Mouse (Mus musculus): Measurements from ENCODE around the gene Nxph4.

Nxph4 gene

DNA sequence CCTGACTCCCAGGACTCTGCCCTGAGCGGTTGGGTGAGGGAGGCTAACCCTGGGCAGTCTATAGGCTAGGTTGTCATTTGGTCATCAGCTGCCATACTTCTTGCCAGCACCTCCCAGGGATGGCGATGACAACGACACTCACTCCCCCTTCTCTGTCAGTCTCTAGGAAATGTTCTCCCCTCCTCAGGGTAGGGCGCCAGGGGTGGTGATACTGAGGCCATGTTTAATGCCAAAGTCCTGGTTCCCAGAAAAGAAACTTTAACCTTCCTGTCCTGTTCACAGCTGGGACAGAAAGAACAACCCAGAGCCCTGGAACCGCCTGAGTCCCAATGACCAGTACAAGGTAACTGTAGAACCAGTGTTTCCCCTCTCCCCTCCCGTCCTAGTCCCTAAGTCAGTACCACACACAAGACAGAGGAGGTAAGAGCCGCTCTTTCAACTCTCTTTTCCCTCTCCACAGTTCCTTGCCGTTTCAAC lies 18.3 kb downstream of the Nxph4 start:
- DNase-seq (ENCODE audit: low read depth, low spot score): no peak

DNA sequence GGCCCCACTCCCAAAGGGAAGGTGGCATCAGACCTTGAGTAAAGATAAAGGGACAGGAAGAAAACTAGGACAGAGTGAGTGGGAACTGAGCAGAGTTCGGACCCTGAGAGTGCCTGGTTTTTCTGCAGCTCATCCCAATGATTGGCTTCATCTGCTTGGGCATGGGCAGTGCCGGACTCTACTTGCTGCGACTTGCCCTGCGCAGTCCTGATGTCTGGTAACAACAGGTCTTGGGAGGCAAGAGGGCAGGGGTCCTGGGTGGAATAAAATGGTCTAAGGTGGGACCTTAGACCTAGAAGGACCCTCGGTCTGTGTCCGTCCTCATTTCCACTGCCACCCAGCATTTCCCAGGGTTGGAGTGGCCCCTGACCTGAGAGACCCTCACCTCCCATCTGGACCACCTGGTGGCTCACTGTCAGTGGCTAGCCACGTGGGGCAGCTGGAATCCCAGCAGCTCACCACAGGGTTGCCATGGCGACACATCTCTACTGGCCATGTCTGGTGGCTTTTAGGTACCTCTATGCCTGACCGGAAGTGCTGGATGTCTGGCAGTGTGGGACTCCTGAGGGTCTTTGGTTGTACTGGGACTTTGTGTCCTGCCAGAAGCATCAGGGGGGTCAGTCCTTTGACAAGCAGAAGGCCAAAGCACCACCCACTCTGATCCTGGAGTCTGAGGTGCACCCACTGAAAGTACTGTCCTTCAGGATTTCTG lies 18.9 kb downstream of the Nxph4 start:
- DNase-seq (ENCODE audit: low read depth, low spot score): no peak

DNA sequence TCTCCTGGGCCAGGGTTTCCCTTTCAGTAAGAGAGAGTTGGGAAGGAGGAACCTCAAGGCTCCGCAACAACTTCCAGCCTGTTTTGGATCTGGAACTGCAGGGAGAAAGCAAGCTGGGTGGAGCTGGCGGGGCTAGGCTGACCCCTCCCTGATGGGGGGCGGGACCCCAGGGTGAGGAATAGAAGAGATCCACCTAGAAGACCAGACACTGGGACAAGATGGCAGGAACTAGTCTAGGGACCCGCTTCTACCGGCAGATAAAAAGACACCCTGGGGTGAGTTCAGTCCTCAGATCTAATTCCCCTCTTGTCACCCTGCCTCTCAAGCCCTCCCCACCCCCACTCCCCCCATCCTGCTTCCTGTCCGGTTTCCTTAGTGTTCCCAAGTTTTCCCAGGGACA lies 19.6 kb downstream of the Nxph4 start, which contains the start of gene Ndufa4l2:
Gene Ndufa4l2, plus strand, starts transcription at position 204 of the 400 bp plus-strand sequence.
- DNase-seq (ENCODE audit: low read depth, low spot score): no peak

DNA sequence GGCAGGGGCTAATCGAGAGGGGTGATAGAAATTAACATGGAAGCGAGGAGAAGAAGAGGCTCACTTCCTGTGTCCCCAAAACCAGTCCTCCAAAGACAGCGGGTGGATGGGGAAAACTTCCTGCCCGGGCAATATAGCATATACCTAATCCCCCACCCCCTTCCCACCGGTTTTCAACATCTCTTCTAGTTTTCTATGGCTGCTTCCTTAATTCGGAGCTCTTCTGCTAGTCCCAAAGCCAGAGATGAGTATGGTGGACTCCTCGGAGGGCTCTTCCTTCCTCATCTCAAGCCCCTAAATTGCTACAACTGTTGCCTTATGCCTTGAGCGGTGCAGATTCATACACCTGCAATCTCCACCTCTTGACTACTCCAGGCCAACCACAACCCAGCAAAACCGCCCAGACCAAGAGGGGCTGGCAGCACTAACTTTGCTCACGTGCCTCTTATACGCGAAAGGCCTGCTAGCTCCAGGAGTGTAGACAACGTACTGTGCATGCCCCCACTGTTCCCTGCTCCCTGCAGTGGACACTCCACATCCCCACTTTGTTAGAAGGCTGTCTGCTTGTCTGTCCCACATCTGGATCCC lies 20.2 kb downstream of the Nxph4 start:
- no peak for DNase-seq (ENCODE audit: low read depth, low spot score)

DNA sequence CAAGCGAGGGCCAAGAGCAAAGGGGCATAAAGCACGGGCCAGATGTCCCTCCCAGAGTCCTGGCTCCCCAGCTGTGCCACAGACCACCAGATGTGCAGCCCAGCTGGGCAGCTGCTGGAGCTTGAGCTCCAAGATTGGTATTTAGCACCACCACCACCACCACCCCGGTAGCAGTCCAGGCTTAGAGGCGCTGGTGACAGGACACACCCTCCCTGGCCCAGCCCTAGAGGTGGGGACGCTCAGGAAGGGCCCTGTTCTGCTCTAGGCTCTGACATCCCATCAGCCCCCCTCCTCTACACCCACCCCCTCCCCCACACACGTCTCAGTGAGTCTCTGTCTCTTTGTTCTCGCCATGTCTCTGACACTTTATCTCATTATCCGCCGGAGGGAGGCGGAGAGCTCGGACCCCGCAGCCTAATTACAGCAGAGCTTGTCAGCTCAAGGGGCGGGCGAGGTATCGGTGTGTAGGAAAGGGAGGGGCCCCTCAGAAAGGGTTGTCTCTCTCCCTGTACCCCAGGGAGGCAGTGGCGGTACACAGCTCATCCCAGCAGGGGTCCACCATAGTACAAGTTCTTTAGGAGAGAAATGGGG lies 20.8 kb downstream of the Nxph4 start:
- no peak for DNase-seq (ENCODE audit: low read depth, low spot score)

DNA sequence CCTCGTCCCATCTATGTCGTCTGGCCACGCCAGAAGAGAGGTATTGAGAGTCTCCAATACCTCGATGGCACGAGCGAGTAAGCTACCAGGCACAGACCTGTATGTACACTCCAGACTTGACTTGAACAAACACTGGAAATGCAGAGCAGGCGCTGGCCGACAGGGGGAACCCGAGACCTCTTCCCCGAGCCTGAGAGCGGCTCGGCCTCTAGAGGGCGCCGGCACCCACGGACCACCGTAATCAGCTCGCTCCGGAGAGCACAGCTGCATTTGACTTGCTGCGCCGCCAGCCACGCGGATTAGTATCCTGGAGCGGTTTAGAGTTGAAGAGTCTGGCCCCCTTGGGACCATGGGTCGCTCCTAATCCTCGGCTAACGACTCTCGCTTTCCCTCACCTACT lies 21.5 kb downstream of the Nxph4 start:
- peak; percentile 91 for DNase-seq (ENCODE audit: low read depth, low spot score)

DNA sequence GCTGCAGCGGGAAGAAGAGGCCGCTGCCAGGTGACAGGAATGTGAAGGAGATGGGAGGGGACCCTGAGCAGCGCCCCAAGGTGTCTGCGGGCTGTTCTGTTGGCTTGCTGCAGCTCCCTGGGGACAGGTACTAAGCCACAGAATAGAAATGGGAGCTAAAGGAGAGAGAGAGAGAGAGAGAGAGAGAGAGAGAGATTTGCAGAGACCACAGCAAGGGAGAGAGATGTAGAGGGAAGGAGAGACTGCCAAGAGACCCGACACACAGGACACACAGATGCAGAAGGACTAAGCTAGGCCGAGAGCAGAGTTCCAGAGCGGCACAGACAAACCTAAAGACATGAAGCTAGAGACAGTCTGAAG lies 22.1 kb downstream of the Nxph4 start:
- DNase-seq (ENCODE audit: low read depth, low spot score): no peak

DNA sequence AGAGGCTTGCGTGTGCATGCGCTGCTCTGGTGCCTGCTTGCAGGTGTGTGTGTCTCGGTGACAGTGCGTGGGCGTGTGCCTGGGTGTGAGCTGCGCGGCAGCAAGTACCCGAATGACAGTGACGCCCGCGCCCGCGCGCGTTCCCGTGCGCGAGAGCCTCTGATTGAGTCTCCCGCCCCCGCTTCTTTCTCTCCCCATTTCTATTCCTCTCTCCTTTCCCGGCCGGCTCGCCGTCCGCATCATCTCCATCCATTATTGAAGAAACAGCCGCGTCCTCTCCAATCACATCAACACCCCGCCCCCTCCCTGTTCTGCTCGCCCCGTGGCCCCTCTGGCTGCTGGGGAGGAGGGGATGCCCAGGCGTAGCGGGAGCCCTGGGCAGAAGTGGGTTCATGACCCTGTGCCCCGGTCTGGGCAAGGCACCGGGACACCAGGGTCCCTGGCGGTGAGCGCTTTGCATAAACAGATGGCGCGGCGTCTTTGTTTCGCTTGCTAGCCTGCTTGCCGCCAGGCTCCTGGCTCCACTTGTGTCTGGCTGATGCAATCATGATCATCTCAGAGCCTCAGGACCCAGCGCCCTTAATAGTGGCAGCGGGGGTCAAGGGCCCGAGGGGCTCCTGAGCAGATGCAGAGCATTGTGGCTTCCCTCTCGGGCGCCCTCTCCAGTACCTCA lies 22.6 kb downstream of the Nxph4 start:
- no peak for DNase-seq (ENCODE audit: low read depth, low spot score)

DNA sequence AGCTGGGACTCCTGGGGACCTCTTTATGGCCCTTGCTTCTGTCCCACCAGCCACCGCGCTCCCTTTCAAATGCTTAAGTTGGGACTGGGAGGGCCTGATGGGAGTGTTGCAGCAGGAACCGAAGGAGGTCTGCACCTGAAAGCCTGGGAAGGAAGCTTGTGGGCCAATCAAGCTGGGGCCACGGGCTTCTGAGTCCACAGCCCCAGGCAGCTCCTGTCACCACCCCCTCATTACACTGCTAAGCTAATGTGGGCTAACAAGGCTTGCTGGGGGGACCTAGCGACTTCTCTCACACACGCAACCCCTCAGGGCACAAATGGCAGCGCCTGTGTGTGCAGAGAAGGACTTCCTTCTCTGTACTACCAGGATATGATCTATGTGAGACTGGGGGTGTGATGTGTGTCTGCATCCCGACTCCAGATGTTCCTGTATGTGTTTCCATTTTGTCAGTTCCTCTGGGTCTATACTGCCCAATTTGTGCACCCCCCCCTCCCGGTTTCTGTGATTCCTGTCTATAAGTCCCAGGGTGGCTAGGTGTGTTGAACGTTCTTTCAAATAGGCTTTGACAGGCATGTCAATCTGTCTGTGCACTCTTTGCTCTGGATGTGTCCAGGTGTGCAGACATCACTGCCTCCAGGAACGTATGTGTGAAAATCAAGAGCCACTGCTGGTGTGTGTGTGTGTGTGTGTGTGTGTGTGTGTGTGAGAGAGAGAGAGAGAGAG lies 23.3 kb downstream of the Nxph4 start:
- DNase-seq (ENCODE audit: low read depth, low spot score): no peak

DNA sequence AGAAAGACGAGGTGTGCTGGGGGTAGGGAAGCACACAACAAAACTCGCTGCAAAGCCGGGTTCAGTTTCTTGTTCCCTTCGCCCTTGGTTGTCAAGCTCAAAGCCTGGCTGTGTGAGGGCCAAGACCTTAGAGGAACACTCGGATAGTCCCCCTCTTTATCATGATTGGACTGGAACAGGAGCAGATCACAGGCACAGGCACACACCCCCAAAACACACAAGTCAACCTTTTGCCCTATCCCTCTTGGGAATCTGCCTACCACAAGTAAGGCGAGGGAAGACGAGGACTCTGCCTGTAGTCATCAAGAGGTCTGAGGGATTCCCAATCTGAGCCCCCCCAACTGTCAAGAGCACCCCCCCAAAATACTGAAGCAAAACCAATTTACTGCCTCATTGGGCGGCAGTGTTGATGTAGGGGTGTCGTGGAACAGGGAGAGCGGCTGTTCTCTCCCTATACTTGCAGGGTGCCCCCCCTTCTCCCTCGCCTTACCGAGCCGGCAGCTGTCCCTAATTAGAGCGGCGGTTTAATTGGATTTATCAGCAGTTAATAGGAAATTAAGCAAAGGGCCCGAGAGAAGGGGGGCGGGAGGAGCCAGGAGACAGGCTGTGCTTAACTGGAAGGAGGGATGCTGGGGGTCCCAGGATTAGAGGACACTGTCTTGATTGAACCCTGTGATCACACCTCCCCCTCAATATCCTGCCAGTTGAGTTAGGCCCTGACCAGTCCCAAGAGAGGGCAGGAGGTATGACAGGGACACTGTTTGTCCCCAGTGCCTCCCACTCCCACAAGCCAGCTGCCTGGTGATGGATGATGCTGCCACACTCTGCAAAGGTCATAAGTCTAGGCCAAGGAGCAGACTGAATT lies 24.3 kb downstream of the Nxph4 start:
- peak; percentile 70 for DNase-seq (ENCODE audit: low read depth, low spot score)

DNA sequence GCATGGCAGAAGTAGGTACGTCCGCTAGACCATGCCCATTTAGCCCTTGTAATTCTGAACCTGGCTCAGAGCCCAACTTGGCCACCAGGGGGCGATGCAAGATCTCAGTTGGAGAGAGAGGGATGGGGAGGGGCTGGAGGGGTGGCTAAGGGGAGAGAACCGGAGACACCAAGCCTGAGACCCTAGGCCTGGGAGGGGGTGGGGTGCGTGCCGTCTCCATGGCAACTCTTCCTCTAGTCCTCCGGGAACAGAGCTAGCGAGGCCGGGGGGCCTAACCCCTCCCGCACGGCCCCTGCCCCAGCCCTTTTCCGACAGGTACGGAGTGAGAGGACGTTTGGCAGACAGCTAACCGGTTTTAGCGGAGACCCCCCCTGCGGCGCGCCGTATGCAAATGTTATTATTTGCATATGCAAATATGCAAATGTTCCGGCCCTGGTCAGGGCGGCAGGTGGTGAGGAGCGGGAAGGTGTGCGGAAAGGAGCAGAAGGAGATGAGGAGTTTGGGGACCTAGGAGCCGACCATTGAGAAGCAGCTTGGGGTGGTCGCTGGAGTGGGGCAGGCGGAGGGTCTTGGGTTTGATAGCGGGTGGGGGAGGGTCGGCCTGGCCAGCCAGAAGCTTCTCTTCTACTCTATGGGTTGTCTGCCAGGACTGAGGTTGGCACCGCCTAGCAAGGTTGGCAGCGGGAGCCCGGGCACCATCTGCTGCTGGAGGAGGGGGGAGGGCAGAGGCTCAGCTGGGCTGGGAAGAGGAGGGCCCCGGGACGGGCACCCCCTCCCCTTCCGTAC lies 25.1 kb downstream of the Nxph4 start:
- peak; percentile 96 for DNase-seq (ENCODE audit: low read depth, low spot score)

DNA sequence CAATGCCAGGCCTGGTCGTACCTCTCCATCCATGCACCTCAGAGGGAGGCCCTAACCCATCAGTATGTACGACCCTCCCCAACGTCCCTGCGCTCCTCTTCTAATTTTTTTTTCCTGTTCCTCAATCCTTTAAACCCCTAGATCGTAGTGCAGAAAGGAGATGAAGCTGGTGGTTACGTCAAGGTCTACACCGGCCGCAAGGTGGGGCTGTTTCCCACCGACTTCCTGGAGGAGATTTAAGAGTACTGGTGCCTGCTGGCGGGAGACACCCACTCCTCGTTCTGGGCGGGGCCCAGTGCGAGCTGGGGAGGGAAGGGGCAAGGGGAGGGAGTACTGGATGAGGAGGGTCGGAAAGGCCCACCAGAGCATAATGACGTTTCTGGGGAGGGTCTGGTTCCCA lies 26.1 kb downstream of the Nxph4 start:
- DNase-seq (ENCODE audit: low read depth, low spot score): peak; percentile 72

DNA sequence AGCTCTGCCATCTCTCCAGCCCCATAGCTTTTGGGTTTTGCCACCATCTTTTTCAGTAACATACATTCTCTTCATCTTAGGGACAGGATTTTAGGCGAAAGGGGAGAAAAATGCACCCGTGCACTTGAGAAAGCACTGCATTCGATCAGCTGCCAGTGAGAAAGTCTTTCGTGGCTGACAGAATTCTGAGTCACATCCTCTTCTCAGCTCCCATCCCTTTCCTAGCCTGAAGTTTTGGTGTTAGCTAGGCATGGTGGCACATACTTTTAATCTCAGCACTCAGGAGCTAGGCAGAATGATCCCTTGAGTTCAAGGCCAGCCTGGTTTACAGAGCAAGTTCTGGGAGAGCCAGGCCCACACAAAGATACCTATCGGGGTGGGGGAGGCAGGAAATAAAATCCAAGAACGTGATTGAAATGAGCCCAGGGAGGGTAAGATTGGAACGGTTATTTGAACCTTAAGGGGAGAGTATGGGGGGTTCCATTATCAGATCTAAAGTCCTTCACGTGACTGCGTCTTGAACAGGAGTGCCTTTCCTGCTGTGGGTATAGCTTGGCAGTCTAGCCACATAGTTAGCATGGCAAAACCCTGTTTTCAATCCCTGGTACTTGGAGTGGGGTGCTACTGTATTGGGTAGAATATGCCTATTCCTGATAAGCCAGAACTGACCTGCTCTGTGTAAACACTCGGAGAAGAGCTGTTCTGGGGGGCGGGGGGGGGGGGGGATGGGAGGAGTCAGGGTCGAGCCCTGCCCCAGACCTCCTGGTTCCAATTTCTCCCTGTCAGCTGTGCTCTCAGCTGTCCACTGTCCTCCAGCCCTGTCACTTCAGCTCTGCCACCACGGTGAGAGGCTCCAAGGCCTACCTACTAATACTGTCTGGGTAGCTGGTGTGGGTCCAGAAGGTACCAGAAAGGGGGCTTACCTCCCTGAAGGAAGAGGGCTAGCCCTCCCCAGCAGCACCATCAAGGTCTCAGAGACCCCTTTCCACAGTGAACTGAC lies 33.2 kb downstream of the Nxph4 start, which contains the start of gene Stac3:
Gene Stac3, plus strand, starts transcription at position 793 of the 1,000 bp plus-strand sequence.
- DNase-seq (ENCODE audit: low read depth, low spot score): no peak

DNA sequence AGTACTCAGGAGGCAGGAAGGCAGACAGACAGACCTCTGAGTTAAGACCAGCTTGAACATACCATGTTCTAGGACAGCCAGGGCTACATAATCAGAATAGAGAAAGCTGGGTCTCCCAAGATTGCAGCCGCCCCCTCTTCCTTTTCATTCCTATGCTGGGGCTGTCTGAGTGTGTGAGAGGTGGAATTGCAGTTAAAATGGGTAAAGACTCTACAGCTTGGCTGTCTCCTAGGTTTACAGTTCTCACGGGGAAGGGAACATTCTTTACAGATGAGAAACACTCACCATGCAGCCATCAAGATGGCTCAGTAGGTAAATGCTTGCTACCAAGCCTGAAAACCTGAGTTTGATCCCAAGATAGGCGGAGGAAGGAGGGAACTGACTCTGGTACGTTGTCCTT lies 34.3 kb downstream of the Nxph4 start:
- DNase-seq (ENCODE audit: low read depth, low spot score): no peak

DNA sequence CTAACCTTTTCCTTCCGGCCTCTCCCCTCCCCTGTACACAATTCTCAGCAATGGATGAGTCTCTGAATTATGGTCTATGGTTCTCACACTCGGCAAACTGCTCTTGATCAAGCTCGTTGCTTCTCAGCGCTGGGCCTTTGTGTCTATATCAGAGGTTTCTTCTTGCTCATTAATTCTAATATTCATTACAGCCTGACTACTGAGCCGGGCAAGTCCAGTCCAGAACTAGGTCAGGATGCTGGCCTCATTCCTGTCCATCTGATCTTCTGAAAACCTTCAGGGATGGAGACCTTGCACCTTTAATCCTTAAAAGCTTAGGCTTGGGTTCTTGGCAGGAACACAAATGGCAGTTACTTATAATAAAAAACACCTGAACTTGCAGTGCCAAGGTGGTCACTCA lies 34.8 kb downstream of the Nxph4 start:
- DNase-seq (ENCODE audit: low read depth, low spot score): no peak

DNA sequence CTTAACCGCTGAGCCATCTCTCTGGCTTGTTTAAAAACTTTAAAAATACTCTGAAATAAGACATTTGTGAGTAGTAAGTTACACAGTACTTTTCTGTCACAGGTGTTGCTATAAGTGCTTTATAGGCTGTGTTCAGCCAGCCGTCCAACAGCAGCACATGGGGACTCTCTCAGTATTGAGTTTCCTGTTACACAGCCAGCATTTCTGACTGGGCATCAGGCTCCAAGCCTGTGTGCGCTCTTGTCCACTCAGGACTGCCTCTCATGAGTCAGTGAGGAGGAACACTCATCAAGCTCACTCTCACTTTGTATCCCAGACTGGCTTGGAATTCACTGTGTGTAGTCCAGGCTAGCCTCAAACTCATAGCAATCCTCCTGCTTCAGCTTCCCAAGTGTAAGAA lies 38.2 kb downstream of the Nxph4 start:
- DNase-seq (ENCODE audit: low read depth, low spot score): no peak

DNA sequence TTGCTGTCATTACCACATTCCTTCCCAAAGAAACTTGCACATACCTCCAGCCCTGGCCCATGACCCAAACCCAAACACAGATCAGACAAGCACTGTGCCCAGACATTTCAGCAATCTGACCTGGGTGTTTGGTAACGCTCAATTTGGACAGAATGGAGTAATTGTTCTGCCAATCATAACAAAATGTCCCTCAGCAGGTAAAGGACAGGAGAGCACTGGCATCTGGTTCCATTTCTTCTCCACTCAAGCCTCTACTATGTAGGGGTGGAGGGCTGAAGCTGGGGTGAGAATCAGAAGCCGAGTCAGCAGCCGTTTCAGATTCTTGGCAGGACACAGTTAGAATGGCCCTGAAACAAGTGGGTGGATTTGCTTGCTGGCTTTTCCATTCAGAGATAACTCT lies 42.2 kb downstream of the Nxph4 start:
- DNase-seq (ENCODE audit: low read depth, low spot score): no peak

DNA sequence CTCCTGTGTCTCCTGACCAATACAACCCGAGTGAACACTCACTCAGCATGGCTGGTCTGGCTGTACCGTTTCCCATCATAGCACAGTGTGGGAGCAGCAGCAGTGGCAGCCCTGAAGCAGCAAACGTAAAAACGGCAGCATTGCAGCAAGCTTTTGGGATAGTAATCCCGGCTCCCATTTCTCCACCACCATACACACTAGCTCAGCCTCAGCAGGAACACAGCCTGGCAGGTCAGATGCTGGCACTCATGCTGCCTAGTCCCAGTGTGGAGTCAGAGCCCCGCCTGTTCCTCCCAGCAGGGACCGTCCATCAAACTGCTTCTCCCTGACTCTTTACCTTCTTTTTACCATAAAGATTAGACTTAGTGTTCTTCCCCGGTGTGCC lies 43.2 kb downstream of the Nxph4 start:
- no peak for DNase-seq (ENCODE audit: low read depth, low spot score)
